Mouse (Mus musculus) ES-E14 (cell line): ENCODE measurements around the gene Vegfa. TPM values are rescaled to one million over a fixed set of nuclear protein-coding genes. Genes with fewer than 3 reads are reported as not detected.

Experiments used
- DNase-seq: peaks from one replicate; pipeline ENCODE4 v3.0.0-alpha.2; 2013; ENCODE audit warnings: low read depth, low spot score
- H3K27ac ChIP-seq: 2 replicates; pipeline ENCODE4 v1.5.1; 2012; ENCODE audit warnings: low read depth, mild to moderate bottlenecking, low read length, moderate library complexity, mixed read lengths; ENCODE audit not compliant: poor library complexity, insufficient read depth, severe bottlenecking
- H3K36me3 ChIP-seq: 2 replicates; pipeline ENCODE4 v1.6.1; 2012; ENCODE audit warnings: mild to moderate bottlenecking, low read length, moderate library complexity, mixed read lengths; ENCODE audit not compliant: control insufficient read depth, poor library complexity, insufficient read depth, severe bottlenecking
- H3K4me1 ChIP-seq, 2 experiments: fragments of 150-350 bp in 1 of 2; sonication (generic) in 1 of 2; 2 replicates each; pipeline ENCODE4 v1.6.1; 2012; ENCODE audit warnings: low read length in 2 of 2, mild to moderate bottlenecking in 1 of 2, mixed read lengths in 1 of 2; ENCODE audit not compliant: control insufficient read depth in 2 of 2, insufficient read depth in 2 of 2, poor library complexity in 1 of 2
- H3K4me3 ChIP-seq, 2 experiments: fragments of 150-350 bp in 1 of 2; sonication (generic) in 1 of 2; 2 replicates each; pipeline ENCODE4 v1.5.1; 2012; ENCODE audit warnings: low read length in 2 of 2, low read depth in 1 of 2, mild to moderate bottlenecking in 1 of 2, mixed read lengths in 1 of 2; ENCODE audit not compliant: insufficient read depth in 1 of 2, poor library complexity in 1 of 2, severe bottlenecking in 1 of 2
- H3K9ac ChIP-seq: 2 replicates; pipeline ENCODE4 v1.6.1; 2012; ENCODE audit warnings: low read depth, mild to moderate bottlenecking, low read length, mixed read lengths; ENCODE audit not compliant: poor library complexity, insufficient read depth, severe bottlenecking
- H3K9me3 ChIP-seq: fragments of 150-350 bp; sonication (generic); 2 replicates; pipeline ENCODE4 v1.6.1; 2012; ENCODE audit warnings: low read depth, mild to moderate bottlenecking, low read length; ENCODE audit not compliant: control insufficient read depth, insufficient read depth
- CHD2 ChIP-seq: IDR thresholded peaks from 2 replicates; pipeline ENCODE4 v1.6.1; 2014; ENCODE audit warnings: mild to moderate bottlenecking, low read depth, low read length, inconsistent platforms
- HCFC1 ChIP-seq: IDR thresholded peaks from 2 replicates; pipeline ENCODE4 v1.6.1; 2012; ENCODE audit warnings: low read length, inconsistent platforms, borderline replicate concordance; ENCODE audit not compliant: insufficient read depth
- MAFK ChIP-seq: IDR thresholded peaks from 2 replicates; pipeline ENCODE4 v1.6.1; 2014; ENCODE audit warnings: mild to moderate bottlenecking, low read depth, low read length, inconsistent platforms; ENCODE audit not compliant: insufficient read depth
- ZC3H11A ChIP-seq: IDR thresholded peaks from 2 replicates; pipeline ENCODE4 v1.6.1; 2012; ENCODE audit warnings: low read depth, mild to moderate bottlenecking, inconsistent platforms, low read length, borderline replicate concordance
- ZNF384 ChIP-seq: IDR thresholded peaks from 2 replicates; pipeline ENCODE4 v1.6.1; 2012; ENCODE audit warnings: low read depth, low read length, inconsistent platforms
- in situ Hi-C, 2 experiments: fragments of 600-800 bp; cut with MboI; formaldehyde crosslinking; loops; one replicate each; pipeline ENCODE4 v1.15.1; 2025; ENCODE audit warnings: low sequenced_read_pairs in 2 of 2, inconsistent platforms in 1 of 2; ENCODE audit not compliant: unreplicated experiment in 2 of 2
- total RNA-seq: library from RNA; depleted of rRNA; stranded (reverse); fragments of 300-350 nt; gene quantifications from 2 replicates; pipeline ENCODE4 v1.2.3, GENCODE M21; 2012

Gene Vegfa
- total RNA-seq, 1 experiment: 53.0 TPM

GRCm38 (mm10) chr17:46074398-46075115 lies 42.4 kb upstream of the Vegfa start:
- DNase-seq: no peak
- 0 out of 2 replicates have a peak overlapping the region, but pooled peaks have one; percentile 43 for H3K9ac ChIP-seq
- in situ Hi-C loops: no loop called here
- no peaks in the 10 kb centered on the region for H3K9me3 ChIP-seq
- no peak overlapping the region for H3K27ac ChIP-seq
- TF ChIP-seq HCFC1 (no peak), CHD2 (no peak)
- peaks cover 0 to 9% of the 10 kb centered on the region in 2 experiments; a peak in 3 of 4 replicates for H3K4me1 ChIP-seq
- H3K4me3 ChIP-seq: peak overlapping the region in 1 of 2 experiments; percentile 53; a peak in 1 of 4 replicates
- H3K36me3 ChIP-seq: no peaks in the 10 kb centered on the region

GRCm38 (mm10) chr17:46073730-46074301 lies 41.6 kb upstream of the Vegfa start:
- Histone ChIP-seq H3K9me3 (no peaks in the 10 kb centered on the region), H3K4me3 (peak overlapping the region; percentile 33 to 53), H3K4me1 (peaks cover 0 to 9% of the 10 kb centered on the region in 2 experiments; a peak in 3 of 4 replicates), H3K9ac (peak overlapping the region; percentile 43), H3K36me3 (no peaks in the 10 kb centered on the region), H3K27ac (peak overlapping the region; percentile 9; the same call in 1 of the 2 replicates)
- no peak for TF ChIP-seq CHD2
- DNase-seq: peak; percentile 76
- in situ Hi-C loops: no loop called here

GRCm38 (mm10) chr17:46071531-46071930 lies 39.4 kb upstream of the Vegfa start:
- no peaks in the 10 kb centered on the region for H3K36me3 ChIP-seq
- no peak for DNase-seq
- H3K27ac ChIP-seq: no peak overlapping the region
- H3K4me3 ChIP-seq: no peak overlapping the region
- in situ Hi-C loops: no loop called here
- no peak overlapping the region for H3K9ac ChIP-seq
- H3K4me1 ChIP-seq: peaks cover 0 to 9% of the 10 kb centered on the region in 2 experiments; a peak in 3 of 4 replicates
- no peak for TF ChIP-seq ZC3H11A
- no peak for TF ChIP-seq CHD2
- no peak for TF ChIP-seq ZNF384
- no peak for TF ChIP-seq MAFK
- TF ChIP-seq HCFC1: no peak
- H3K9me3 ChIP-seq: no peaks in the 10 kb centered on the region

GRCm38 (mm10) chr17:46070046-46070445 lies 37.9 kb upstream of the Vegfa start:
- TF ChIP-seq MAFK (0 out of 2 replicates have a peak, but pooled peaks have one; percentile 46), ZNF384 (no peak)
- no peaks in the 10 kb centered on the region for H3K9me3 ChIP-seq
- H3K9ac ChIP-seq: no peak overlapping the region
- H3K4me3 ChIP-seq: no peak overlapping the region
- peaks cover 0 to 9% of the 10 kb centered on the region in 2 experiments; a peak in 3 of 4 replicates for H3K4me1 ChIP-seq
- no peak for DNase-seq
- in situ Hi-C loops: no loop called here
- no peaks in the 10 kb centered on the region for H3K36me3 ChIP-seq
- no peak overlapping the region for H3K27ac ChIP-seq

- no peaks in the 10 kb centered on the region for H3K9me3 ChIP-seq
- in situ Hi-C loops: no loop called here
- H3K4me3 ChIP-seq: no peak overlapping the region
- H3K36me3 ChIP-seq: no peaks in the 10 kb centered on the region
- H3K9ac ChIP-seq: no peak overlapping the region
- no peak for DNase-seq
- TF ChIP-seq ZC3H11A (no peak), MAFK (no peak), CHD2 (no peak), ZNF384 (no peak), HCFC1 (no peak)
- peaks cover 6 to 8% of the 10 kb centered on the region in 2 experiments; a peak in 3 of 4 replicates for H3K4me1 ChIP-seq
- H3K27ac ChIP-seq: no peak overlapping the region
These were observed 31.8 kb upstream of the Vegfa start for GRCm38 (mm10) chr17:46063974-46064312.
